Mouse (Mus musculus) embryo, embryonic 9.5 days (tissue): ENCODE data around the gene Coq10a.
A peak's percentile ranks its signal among the peaks of the same experiment; 100 is the strongest.

Source experiments
- DNase-seq: peaks from one replicate; pipeline ENCODE4 v3.0.0-alpha.2; 2017; ENCODE audit errors: extremely low spot score

The Coq10a gene

DNA sequence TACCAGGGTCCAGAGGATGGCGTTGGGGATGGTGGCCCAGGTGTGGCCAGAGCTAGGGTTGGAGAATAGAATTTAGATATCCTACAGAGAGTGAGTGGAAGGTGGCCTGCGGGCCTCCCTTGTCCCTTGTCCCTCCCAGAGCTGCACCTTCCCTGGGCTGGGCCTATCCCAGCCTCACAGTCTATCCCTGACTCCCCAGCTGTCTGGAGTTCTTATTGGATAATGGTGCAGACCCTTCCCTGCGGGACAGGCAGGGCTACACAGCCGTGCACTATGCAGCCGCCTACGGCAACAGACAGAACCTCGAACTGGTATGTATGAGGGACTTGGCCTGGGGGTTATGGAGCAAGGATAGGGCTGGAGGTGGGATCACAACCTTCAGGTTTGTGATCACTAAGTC, 17.1 kb upstream of the Coq10a start:
- DNase-seq = no peak

GRCm38 (mm10) chr10:128382482-128382881, 13.7 kb upstream of the Coq10a start:
- DNase-seq = no peak

GRCm38 (mm10) chr10:128380565-128380964, 11.8 kb upstream of the Coq10a start:
- DNase-seq = no peak

DNA sequence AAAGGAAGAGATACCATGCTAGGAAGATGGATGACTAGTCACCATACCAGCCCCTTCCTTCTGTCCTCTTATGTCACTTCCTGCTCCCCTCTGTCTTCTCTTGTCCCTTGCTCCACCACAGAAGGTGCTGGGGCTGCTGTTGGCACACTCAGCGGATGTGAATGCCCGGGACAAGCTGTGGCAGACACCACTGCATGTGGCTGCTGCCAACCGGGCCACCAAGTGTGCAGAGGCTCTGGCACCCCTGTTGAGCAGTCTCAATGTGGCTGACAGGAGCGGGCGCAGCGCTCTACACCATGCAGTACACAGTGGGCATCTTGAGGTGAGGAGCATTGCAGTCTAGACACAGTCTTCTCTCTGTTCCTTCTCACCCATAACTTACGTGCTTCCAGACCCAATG, 10.5 kb upstream of the Coq10a start:
- DNase-seq = no peak

GRCm38 (mm10) chr10:128378462-128378861, 9.7 kb upstream of the Coq10a start:
- no peak for DNase-seq

DNA sequence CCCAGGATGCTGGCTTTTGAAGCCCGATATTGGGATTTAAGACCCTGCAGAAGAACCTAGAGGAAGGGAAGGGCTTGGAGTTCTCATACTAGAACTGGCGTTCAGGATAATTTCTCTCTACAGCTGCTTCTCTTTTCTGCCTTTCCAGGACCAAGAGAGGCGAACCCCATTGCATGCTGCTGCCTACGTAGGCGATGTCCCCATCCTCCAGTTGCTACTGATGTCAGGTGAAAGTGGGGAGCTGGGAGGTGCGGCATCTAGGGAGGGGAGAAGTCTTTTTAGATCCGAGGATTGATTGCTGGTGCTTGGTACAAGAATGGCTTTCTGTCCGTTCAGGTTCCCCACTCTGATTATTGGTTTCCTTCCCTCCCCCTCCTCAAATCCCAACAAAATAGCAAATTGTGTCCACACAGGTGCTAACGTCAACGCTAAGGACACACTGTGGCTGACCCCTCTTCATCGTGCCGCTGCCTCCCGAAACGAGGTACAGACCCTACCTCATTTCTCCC, 9.2 kb upstream of the Coq10a start:
- no peak for DNase-seq

DNA sequence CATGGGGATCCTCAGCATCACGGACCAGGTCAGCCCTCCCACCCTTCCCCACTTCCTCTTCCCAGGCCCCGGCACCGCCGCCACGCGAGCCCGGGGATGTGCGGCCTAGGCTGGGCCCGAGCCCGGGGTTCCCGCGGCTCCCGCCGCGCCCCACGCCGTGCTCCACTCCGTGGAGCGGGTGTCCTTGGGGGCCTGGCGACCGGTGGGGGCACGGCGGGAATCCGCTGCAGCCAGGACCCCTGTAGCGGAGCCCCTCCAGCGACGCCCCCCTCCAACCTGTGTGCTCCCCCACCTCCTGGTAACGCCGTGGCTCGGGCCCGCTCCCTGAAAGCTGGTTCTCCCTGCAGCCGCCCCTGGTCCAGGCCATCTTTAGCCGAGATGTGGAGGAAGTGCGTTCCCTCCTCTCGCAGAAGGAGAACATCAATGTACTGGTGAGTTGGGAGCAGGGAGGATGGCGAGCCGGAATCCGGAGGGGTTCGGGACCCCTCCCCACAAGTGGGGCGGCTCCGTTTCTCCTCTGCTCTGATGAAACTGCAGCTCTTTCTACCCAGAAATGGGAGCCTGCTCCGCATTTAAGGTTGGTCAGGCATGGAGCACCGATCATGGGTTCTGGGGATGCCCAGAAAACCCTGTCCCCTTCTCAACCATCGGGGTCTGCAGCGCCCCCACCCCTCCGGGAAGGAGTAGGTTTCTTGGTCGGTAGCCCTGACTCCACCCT, 8.6 kb upstream of the Coq10a start:
- DNase-seq = peak; percentile 68

DNA sequence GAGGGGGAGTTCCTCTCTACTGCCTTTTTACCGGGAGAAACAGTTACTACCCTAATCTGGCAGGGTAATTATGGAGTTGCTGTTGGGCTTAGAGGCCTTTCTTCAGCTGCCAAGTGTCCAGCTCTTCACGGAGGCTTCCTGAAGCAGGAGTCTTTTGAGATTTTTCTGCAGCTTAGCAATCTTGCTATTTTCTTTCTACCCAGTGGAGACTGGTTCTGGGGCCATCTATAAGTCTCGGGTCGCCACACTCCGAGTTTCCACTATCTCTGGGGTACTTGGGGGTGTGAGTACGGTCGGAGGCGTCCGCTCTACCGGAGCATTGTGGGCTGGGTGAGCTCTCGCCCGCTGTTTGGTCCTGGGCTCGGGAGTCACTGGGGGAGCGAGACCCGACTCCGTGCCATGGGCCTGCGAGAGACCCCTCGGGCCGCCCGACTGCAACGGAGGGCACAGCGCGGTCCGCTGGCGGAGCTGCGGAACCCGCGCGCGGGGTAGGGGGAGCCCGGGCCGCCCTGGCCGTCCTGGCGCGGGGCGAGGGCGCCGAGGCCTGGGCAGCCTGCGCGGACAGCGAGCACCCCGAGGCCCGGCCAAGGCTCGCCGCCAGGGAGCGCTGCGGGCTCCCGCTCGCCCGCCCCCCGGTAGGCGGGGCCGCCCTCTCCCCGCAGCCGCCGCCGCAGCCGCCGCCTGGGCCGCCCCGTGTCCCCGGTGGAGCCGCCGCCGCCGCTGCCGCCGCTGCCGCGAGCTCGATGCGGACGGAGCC, 7.8 kb upstream of the Coq10a start, which contains the start of gene Ankrd52:
TSS of gene Ankrd52 (plus strand) at position 661 of the 757 bp plus-strand sequence.
- peak; percentile 87 for DNase-seq

GRCm38 (mm10) chr10:128376099-128376454, 7.3 kb upstream of the Coq10a start:
- no peak for DNase-seq

DNA sequence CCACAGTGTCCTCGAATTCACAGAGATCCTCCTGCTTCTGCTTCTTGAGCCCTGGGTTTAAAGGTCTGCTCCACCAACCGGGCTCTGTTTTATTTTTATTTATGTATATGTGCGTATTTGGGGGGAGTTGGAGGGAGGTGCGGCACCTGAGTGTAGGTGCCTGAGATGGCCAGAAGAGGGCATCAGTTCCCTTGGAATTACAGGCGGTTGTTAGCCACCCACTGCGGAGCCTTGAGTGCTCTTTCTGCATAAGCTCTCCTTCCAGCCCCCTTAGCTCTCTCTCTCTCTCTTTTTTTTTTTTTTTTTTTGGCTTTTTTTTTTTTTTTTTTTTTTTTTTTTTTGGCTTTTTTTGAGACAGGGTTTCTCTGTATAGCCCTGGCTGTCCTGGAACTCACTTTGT, 5.6 kb upstream of the Coq10a start:
- no peak for DNase-seq

- no peak for DNase-seq
Measured at GRCm38 (mm10) chr10:128372989-128373748, 4.4 kb upstream of the Coq10a start.

- no peak for DNase-seq
Measured at GRCm38 (mm10) chr10:128372142-128372541, 3.3 kb upstream of the Coq10a start.

GRCm38 (mm10) chr10:128370601-128371000, 1.8 kb upstream of the Coq10a start:
- DNase-seq = no peak

DNA sequence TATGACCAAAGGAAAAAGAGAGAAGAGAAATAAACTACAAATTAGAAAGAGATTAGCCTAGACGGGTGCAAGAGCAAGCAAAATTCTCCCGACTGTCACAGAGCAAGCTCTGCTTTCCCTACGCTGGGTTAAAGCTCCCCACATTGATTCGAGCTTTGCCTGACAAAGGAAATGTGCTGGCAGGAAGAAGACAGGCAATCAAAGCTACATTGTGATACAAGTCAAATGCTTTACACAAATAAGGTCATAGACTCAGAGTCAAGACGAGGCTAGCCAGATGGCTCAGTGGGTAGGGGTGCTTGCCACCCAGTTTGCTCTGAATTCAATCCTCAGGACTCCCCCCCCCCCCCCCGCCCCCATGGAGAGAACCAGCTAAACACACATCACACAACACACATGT, 1.2 kb upstream of the Coq10a start:
- no peak for DNase-seq

DNA sequence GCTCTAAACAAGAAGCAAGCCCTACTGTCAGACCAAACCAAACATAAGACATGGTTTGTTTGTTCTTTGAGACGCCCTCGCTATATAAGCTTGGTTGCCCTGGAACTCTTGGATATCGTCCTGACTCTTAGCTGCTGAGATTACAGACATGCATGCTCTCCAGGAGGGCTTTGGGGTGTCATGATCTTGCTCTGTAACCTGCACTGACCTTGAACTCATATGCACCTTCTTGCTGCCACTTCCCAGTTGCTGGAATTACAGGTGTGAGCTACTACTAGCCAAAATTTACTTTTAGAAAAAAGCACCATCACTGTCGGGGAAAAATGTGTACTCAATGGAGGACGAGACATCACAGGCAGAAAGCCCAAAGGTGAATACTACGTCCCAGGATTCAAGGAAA, 802 bp upstream of the Coq10a start:
- DNase-seq = no peak

- DNase-seq = no peak
Measured at GRCm38 (mm10) chr10:128369218-128369543, 384 bp upstream of the Coq10a start.

DNA sequence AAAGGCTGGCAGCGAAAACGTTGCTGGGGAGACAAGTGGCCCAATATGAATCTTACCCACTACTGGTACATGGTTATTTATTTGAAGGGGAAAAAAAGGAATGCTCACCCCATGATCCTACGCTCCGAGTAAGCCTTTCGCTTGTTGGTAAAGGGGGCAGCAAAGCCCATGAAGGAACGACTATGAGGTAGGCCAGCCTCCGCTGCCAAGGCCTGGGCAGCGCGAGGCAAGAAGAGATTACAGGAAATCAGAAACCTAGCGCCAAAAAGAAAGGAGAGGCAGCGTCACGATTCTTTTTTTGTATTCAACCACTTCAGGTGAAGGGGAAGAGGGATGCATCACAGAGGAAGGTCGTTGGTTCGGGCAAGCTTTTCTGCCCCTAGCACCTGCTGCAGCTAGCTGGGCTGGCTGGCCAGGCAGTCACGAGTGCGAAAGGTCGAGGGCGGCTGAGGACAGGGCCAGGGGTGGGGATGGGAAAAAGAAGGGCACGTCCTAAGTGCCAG, 847 bp downstream of the Coq10a start:
- DNase-seq = no peak

- peak; percentile 43 for DNase-seq
Measured at GRCm38 (mm10) chr10:128362568-128362967, 6.2 kb downstream of the Coq10a start.

- no peak for DNase-seq
Measured at GRCm38 (mm10) chr10:128361836-128362235, 7.0 kb downstream of the Coq10a start.

GRCm38 (mm10) chr10:128359226-128359625, 9.6 kb downstream of the Coq10a start:
- no peak for DNase-seq

DNA sequence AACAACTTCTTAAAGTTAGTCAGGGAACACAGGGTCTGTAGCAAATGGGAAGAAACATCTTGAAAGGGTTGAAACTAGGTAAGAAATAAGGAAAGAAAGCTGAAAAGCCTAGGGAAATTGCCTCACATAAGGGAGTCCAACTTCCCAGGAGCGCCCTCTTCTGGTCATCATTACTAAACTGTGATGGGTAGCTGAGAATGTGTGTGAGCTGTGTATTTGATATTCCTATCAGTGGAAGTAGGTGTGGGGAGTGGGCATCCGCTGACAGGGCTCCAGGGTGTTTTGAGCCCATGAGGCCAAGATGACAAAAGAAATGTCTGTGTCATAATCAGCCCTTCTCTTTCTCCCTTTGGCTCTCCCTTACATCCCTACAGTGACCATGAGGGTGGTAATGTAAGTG, 10.0 kb downstream of the Coq10a start:
- DNase-seq = no peak

GRCm38 (mm10) chr10:128347541-128347940, 21.3 kb downstream of the Coq10a start:
- DNase-seq = no peak
